Comparison of ENCODE assay signal across 11 mouse cellular contexts in genomic region chr1:156931106-156931870, GRCm38 (mm10). TPM values are rescaled to one million over a fixed set of nuclear protein-coding genes. Genes with fewer than 3 reads are reported as not detected.
DNase-seq lines count a peak whose midpoint lies in the region; ATAC-seq lines count a peak whose summit lies in the region.
"Had no signal": no experiment of that assay in that cellular context is flagged by ENCODE, and none has a peak within 500 bp of the region (broad histone marks: within the 10 kb centered on the region; RNA-seq: fewer than 3 reads in every experiment).

No protein-coding gene starts in this region.

- WGBS in heart, embryonic 10.5 days = 59% methylated on average over 10 of the region's 10 CpGs
- WGBS in neural tube, embryonic 13.5 days = 68% methylated on average over 10 of the region's 10 CpGs
- WGBS in limb, embryonic 10.5 days = 67% methylated on average over 10 of the region's 10 CpGs

- no peaks in the 10 kb centered on the region for H3K27me3 ChIP-seq in heart, embryonic 10.5 days (ENCODE audit: insufficient read depth, poor library complexity, severe bottlenecking)
- no peaks in the 10 kb centered on the region for H3K27me3 ChIP-seq in neural tube, embryonic 13.5 days
- H3K27me3 ChIP-seq in limb, embryonic 10.5 days (ENCODE audit: low read depth, poor library complexity, severe bottlenecking) = no peaks in the 10 kb centered on the region
- H3K27me3 ChIP-seq: intestine, embryonic 15.5 days had no signal

- H3K9me3 ChIP-seq in heart, embryonic 10.5 days = no peaks in the 10 kb centered on the region
- H3K9me3 ChIP-seq in neural tube, embryonic 13.5 days = no peaks in the 10 kb centered on the region
- H3K9me3 ChIP-seq in limb, embryonic 10.5 days (replicated peaks) = no peaks in the 10 kb centered on the region
- H3K9me3 ChIP-seq: intestine, embryonic 15.5 days had no signal

- DNase-seq in heart, embryonic 10.5 days (ENCODE audit: low spot score) = no peak
- DNase-seq in heart, adult 9 months (ENCODE audit: low spot score in 2 of 2) = no peak
- DNase-seq in neural tube, embryonic 10.5 days (ENCODE audit: extremely low spot score, low spot score) = no peak
- DNase-seq in limb, embryonic 10.5 days (ENCODE audit: low spot score) = no peak
- peak; percentile 43 for DNase-seq in thymus, postnatal 25 days
- DNase-seq in embryo, embryonic 10.5 days (ENCODE audit: low spot score) = no peak
- no peak for DNase-seq in kidney, postnatal 10 days
- DNase-seq: cerebellum, adult 8-10 months; retina, postnatal 1 day had no signal

- no peaks in the 10 kb centered on the region; the same call in 1 of the 2 replicates for H3K36me3 ChIP-seq in heart, embryonic 10.5 days
- no peaks in the 10 kb centered on the region for H3K36me3 ChIP-seq in neural tube, embryonic 13.5 days
- H3K36me3 ChIP-seq in limb, embryonic 10.5 days = peaks cover 5% of the 10 kb centered on the region; the same call in 1 of the 2 replicates
- H3K36me3 ChIP-seq: intestine, embryonic 15.5 days had no signal

- ATAC-seq in neural tube, embryonic 13.5 days (ENCODE audit: low read depth) = peak; percentile 38; the same call in 1 of the 2 replicates
- ATAC-seq: intestine, embryonic 15.5 days had no signal

- no peak overlapping the region for H3K9ac ChIP-seq in neural tube, embryonic 13.5 days
- H3K9ac ChIP-seq: intestine, embryonic 15.5 days had no signal

- no peak overlapping the region for H3K4me3 ChIP-seq in heart, embryonic 10.5 days
- no peak overlapping the region for H3K4me3 ChIP-seq in neural tube, embryonic 13.5 days
- H3K4me3 ChIP-seq in limb, embryonic 10.5 days = no peak overlapping the region
- H3K4me3 ChIP-seq: intestine, embryonic 15.5 days had no signal

- H3K4me1 ChIP-seq in heart, embryonic 10.5 days = peaks cover 33% of the 10 kb centered on the region
- peaks cover 32% of the 10 kb centered on the region for H3K4me1 ChIP-seq in neural tube, embryonic 13.5 days (replicated peaks)
- H3K4me1 ChIP-seq in limb, embryonic 10.5 days = peaks cover 29% of the 10 kb centered on the region
- H3K4me1 ChIP-seq: intestine, embryonic 15.5 days had no signal

- 0 out of 2 replicates have a peak overlapping the region, but pooled peaks have one; percentile 8 for H3K27ac ChIP-seq in heart, embryonic 10.5 days
- peak overlapping the region; percentile 49 for H3K27ac ChIP-seq in neural tube, embryonic 13.5 days (replicated peaks)
- H3K27ac ChIP-seq in limb, embryonic 10.5 days = 0 out of 2 replicates have a peak overlapping the region, but pooled peaks have one; percentile 31
- H3K27ac ChIP-seq: intestine, embryonic 15.5 days had no signal

- no peak overlapping the region for H3K4me2 ChIP-seq in neural tube, embryonic 13.5 days
- H3K4me2 ChIP-seq: intestine, embryonic 15.5 days had no signal

RNA-seq across cellular contexts. Expression of gene Ralgps2, which starts 8.1 kb away (rescaled TPM):
- polyA plus RNA-seq in heart, embryonic 10.5 days (2016; fragmentation: Nextera tagmentation; extraction: Ambion mirVana) = 49.6 and 55.2 TPM in 2 replicates
- polyA plus RNA-seq in neural tube, embryonic 13.5 days (2015; fragmentation: Nextera tagmentation; extraction: Ambion mirVana) = 91.7 and 92.9 TPM in 2 replicates
- polyA plus RNA-seq in limb, embryonic 10.5 days (2016; fragmentation: Nextera tagmentation; extraction: Ambion mirVana) = 100 and 104 TPM in 2 replicates
